Mouse (Mus musculus) layer of hippocampus, postnatal 36 days (tissue): ENCODE measurements around the gene Npas2. TPM values are rescaled to one million over a fixed set of nuclear protein-coding genes. Genes with fewer than 3 reads are reported as not detected.

Experiments used
- DNase-seq, 2 experiments: peaks; one replicate each; pipeline ENCODE4 v3.0.0; 2022
- total RNA-seq, 2 experiments: library from RNA; stranded (reverse); gene quantifications; 2 replicates each; pipeline ENCODE4 v1.2.3; 2021

Npas2 gene
- total RNA-seq, 2 experiments from 2014 or later, result 30.1 to 33.5 TPM

DNA sequence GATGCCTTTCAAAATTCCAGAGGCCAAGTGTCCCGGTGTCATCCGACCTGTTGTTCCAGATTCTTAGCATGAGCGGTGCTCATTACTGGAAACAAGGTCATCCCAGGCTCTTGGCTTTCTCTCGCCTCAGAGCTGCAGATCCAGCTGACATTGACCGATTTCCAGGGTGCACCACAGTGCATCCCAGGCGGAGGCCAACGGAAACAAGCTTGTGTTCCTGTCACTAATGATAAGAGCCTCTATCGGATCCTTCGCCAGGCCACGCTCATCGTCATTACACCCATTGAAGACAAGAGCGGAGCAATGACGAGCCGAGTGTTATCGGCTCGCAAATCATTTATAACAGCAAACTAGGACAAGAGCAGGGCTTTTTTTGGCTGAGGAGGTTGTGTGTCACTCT is 91.3 kb downstream of the Npas2 start:
- DNase-seq, result no peak

DNA sequence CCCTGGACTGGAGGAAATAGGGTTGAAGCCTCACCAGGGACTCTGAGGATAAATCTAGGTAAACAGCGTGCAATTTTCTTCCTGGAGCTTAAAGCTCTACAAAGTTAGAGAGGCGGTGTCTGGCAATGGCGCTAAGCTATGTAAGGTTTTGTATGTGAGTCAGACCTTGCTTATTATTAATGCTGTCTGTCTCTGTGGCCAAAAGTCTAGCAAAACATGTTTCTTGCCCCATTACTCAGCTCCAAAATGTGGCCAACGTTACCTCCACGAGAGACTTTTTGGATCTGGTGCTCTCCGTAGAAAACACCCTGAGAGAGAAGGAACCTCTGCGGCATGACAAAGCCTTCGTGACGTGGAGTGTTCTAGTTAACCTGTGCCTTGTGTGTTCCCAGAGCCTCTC is 93.5 kb downstream of the Npas2 start:
- DNase-seq, result no peak

DNA sequence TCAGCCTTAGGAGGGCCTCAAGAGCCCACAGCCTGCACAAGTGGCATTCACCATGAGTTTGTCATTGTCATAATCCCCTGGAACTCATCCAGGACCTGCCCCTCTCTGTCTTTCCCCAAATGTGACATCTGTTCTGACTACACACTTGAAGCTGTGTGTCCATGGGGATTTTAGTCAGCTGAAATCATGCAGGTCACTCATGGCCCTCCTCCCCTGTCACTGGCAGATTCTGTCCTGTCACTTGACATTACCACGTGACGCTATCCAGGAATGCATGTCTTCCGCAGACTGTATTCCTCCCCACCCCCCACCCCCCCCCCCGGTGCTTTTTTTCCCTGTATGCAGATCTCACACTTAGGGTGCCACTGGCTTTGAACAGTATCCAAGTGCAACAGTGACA is 94.3 kb downstream of the Npas2 start:
- no peak for DNase-seq

DNA sequence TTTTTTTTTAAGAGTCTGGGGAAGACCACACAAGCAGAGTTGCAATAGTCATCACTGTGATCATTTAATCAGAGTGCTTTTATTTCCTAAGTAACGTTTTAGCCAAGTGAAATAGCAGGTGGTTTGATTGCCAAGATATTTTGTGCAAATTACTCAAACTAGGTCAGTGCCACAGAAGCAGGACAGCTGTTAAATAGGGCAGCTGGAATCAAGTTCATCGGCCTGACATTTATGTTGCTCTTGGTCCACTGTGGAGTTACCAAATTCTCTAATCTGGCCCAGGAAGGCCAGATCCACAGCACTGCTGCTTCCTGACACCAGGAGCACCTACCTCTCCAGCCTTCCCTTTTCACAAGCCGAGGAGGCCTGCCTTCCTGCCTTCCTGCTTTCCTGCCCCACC is 94.9 kb downstream of the Npas2 start:
- DNase-seq, result no peak

DNA sequence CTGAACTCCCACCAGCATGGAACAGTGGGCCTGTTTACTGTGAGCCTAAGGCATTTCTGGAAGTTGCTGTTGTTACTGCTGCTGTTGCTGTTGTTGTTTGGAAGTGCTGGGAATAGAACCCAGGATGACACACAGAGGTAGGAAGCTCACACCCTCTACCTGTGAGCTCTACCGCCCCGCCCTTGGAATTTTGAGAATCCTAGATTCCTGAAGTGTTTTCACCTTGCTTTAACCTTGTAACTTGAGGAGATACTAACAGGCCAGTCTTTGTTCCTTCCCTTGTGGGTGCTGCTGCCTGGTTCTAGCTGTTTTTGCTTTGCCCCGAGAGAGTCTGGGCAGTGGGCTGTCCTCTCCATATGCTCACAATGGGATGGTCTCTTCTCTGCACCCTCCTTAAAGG is 98.5 kb downstream of the Npas2 start:
- no peak for DNase-seq

DNA sequence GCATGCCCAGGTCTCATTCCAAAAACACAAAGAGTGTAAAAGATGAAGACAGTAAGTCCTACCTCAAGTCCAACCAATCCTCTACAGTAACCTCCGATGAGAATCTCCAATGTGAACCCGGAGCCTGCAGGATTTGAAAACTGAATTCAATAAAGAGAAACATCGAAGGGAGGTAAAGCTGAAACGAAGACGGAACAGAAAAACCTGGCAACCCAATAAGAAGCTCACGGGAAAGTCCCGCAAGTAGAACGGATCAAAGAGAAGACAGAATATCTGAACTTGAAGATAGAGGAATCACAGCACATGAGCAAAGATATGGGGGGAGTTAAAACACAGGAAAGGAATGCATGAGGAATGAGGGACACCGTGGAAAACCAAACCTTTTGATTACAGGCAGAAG is 104.8 kb downstream of the Npas2 start:
- no peak for DNase-seq

DNA sequence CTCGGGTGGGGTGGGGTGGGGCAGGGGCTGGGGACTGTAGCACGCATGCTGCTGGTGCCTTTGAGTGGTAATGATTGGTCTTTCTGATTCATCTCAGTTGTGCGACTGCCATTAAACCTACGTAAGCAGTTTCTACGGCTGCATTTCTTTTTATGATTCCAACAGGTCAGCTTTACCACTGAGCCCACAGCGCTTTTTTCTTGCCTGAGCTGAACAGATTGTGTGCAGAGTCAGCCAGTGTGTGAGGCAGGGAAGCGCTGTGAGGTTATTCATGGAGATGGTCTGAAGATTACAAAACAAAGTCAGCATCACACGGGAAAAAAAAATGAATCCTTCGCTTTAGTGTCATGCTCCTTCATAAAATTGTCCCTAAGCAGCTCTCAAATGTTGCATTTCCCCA is 106.7 kb downstream of the Npas2 start:
- DNase-seq, result no peak

DNA sequence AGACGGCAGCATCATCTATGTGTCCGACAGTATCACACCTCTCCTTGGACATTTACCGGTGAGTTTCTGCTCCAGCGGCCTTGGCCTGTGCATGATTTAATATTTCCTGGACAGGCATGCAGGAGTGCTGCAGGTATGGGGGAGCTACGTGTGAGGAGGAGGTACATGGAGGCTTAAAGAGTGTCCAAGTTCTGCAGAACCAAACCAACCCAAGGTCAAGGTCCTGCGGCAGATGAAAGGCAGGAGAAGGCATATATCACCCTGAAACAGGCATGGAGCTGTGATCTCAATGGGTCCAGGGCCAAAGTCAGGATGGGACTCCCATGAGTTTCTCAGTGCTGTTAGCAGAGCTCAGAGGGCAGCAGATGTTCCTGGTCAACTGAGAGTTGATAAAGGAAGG is 107.1 kb downstream of the Npas2 start:
- DNase-seq, result no peak

DNA sequence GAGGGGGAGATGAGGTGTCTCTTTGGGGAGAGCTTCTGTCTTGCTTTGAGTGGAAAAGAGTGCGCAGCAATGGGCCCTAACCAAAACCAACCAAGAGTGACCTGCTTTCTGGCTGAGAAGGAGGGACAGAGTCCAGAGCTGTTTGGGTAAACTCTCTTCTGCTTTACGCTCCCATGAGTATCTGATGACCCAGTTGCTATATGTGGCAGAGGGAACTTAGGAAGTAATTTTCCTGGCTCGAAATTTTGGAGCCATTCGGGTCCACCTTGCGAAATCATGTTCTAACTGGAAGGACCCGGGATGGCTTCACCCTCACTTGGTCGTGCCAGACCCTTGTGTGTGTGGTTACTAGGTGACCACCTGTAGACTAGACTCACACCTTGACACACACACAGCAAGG is 108.7 kb downstream of the Npas2 start:
- DNase-seq, result no peak

DNA sequence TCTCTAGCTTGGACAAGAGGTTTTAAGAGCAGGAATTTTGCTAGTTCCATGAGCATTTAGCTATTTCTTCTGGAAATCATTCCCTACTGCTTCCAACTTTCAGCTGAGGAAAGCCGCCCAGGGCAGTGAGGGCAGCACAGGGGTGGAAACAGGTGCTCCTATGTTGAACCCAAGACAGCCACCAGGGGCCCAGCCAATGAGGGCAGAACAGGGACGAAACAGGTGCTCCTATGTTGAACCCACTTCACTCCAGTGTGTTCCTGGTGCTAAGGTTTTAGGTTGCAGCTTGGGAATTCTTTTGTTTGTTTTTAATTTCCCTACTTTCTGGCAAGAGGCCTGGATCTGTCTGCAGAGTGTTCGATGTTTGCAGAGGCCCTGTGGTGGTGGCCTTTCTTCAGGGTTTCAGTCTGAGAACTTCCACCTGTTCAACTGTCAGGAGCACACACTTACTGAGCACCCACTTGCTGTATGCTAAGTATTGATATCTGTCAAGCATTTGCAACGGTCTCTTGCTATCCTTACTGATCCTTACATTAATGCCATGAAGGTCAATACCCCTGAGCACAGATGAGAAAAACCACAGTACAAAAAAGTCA is 109.6 kb downstream of the Npas2 start:
- DNase-seq, result no peak

DNA sequence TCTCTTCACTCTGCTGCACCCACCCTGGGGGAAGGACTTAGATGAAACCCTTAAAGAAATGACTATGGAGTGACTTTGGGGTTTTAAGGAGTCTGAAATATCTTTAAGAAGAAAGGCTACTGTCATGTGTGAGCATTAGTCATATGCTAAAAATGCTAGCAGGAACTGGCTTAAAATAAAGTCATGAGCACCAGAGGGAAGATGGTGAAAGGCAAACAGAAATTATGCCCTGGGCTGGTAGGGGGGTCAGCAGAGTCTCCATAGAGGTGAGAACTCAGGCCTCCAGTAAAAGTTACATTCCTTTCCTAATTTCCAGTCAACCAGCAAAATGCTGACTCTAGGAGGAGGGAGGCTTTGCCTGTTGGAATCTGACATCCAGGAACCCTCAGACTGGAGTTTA is 113.8 kb downstream of the Npas2 start:
- no peak for DNase-seq

DNA sequence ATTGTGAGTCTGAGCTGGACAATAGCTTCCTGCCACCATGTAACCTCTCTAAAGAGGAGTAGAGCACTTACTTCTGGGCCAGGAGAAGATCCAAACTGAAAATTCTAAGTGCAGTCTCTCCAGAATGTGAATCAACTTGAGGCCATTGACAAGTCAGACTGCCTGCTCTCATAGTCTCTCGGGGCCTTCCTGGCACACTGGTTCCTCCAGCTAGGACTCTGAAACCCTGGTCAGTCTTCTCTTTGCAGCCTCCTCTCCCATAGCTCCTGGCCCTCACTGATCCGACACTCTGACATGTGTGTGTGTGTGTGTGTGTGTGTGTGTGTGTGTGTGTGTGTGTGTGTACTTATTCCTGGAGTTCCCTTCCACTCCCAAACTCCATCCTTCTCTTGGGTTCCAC is 114.4 kb downstream of the Npas2 start:
- no peak for DNase-seq

DNA sequence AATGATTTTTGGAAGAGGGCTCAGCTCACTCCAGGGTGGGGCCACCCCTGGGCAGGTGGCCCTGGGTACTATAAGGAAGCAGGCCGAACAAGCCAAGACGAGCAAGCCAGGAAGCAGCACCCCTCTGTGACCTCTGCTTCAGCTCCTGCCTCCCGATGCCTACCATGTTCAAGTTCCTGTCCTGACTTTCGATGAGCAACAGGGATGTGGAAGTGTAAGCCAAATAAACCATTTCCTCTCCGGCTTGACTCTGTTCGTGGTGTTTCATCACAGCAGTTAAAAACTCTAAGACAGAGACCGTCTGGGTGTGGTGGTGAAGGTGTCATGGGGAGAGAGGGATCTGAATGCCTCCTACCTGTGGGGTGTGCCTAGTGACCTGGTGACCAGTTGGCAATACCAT is 116.0 kb downstream of the Npas2 start:
- no peak for DNase-seq

DNA sequence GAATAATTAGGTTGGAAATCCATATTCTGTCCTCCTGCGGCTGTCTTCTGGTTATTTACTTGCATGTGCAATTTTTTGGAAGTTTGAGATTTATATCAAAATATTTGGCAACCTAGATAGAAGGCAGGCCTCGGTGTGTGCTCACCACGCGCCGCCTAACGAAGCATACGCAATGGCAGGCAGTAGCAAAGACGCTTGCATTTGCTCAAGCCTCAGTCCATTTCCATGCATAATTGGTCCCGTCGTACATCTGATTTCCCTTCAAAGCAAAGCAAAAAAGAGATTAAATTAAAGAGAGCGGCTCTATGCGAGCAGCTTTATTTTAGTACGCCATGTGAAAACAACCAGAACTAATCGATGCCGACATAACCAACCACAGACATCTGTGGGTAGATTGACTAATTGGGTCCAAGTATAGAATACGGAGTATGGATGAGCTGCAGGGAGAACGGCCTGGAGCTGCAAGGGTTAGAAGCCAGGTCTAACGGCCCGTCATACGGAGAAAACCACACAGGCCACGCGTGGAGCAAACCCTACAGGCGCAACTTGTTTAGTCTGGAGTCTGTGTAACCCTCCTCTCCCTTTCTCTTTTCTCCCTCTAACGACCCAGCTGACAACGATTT is 118.9 kb downstream of the Npas2 start:
- no peak for DNase-seq

DNA sequence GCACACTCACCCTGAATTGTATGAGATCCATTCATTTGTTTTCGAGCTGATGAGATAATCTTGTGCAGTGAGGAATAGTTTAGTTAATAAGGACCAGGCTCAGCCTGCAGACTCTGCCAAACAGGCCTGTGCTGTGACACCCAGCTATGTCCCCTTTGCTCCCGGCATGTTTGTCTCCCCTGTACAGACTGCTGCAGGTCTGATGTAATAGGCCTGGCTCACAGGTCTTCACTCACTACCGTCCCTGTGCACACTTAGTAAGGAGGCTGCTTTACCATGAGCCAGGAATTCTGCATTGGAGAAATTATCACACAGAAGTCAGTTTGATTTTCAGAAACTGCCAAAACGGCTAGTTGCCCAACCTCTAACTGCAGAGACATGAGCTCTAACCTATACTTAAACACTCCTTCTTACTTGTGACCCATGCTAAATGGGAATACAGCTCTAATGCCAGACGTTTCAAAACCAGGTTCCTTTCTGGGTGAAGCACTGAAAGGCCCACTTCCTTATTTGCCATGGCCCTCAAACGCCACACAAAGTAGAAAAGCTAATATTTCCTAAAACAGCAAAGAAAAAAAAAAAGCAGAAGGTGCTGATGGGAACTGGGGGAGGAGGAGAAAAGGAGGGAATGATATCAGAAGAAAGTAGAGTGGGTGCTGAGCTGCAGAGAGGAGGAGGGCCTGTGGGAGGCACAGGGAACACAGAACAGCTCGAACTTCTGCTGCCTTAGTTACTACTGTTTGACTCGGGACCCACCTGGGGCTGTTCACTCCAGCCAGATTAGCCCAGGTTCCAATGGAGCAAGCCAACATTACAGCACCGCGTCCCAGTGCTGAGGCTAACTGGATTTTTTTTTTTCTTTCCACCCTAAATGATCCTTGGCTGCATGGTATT is 120.1 kb downstream of the Npas2 start:
- DNase-seq, result no peak

DNA sequence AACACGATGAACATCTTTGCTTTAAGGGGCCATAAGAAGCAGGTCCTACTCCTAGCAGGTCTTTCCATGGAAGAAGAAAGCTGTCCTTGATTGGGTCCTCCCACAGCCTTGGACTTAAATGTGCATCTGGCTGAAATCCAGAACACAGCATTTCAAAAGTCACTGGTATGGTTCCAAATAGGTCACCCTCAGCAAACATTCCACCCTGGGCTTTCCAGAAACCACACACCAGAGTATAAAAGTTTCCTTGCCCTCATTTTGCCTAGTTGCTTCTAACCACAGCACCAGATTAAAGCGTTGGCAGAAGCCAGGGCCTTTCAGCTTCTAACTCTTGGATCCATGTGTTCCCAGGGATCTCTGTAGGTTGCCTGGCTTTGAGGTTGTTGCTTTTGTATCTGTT is 124.4 kb downstream of the Npas2 start:
- DNase-seq, result no peak

DNA sequence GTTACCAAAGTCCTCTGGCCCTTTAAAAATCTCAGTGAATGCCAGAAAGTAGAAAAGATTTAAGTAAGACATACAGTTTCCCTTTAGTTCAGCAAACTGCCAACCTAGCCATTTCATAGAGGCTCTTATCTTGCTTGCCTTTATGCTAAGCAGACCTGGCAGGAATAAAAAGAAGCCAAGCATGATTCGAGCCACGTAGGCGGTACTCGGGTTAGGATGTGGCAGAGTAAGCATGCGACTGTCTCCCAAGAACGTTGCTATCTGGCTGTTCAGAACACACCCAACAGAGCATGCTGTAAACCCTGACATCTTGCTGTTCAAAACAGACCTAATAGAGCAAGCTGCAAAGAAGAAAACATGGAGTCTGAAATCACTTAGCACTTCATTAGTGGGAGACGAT is 125.3 kb downstream of the Npas2 start:
- DNase-seq, result no peak

DNA sequence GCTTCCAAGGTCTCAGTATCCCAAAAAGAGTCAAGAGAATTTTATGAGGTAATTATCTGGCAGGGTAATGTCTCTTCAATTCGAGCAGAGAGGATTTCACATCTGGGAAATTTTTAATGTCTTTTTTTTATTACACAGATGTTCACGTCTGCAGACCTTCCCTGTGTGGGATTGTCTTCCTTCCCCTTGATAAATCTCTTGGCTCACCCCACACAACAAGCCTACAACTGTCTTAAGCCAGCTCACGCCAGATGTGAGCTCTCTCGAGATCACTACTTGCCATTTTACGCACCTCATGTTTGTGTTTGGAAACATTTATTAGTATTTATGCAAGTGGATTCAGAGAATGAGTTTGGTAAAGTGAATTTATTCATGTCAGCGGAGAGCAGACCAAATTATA is 128.4 kb downstream of the Npas2 start:
- no peak for DNase-seq

DNA sequence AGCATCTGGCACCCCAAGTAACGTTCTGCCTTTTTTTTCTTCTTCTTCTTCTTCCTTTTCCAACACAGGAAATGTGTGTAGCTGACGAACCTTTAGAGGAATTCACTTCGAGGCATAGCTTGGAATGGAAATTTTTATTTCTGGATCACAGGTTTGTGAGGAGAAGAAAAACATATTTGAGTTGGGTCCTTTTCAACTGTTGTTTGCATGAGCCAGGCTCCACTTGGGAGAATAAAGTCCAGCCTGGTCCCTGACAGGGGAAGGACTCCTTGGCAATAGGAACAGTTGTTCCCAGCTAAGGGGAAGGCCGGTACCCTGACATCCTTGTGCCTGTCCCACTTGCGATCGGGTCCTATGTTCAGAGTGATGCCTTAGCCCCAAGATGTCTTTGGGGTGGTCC is 131.7 kb downstream of the Npas2 start:
- no peak for DNase-seq

DNA sequence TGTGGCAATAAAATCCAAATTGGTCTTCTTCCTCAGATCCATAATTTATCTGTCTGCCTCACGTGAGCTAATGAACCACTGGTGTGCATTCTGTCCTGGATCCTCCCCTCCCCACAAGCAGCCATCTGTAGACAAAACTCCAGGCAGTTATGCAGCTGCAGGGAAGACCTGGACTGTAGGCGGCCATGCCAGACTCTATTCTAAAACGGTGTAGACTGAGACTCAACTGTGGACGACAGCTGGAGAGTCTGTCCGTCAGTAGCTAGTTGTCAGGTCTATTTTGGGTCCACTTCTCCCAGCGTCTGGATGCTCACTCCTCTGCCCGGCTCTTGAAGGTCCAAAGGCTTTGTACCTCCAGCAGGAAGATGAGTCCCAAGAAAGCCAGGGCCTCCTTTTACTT is 134.0 kb downstream of the Npas2 start:
- no peak for DNase-seq

DNA sequence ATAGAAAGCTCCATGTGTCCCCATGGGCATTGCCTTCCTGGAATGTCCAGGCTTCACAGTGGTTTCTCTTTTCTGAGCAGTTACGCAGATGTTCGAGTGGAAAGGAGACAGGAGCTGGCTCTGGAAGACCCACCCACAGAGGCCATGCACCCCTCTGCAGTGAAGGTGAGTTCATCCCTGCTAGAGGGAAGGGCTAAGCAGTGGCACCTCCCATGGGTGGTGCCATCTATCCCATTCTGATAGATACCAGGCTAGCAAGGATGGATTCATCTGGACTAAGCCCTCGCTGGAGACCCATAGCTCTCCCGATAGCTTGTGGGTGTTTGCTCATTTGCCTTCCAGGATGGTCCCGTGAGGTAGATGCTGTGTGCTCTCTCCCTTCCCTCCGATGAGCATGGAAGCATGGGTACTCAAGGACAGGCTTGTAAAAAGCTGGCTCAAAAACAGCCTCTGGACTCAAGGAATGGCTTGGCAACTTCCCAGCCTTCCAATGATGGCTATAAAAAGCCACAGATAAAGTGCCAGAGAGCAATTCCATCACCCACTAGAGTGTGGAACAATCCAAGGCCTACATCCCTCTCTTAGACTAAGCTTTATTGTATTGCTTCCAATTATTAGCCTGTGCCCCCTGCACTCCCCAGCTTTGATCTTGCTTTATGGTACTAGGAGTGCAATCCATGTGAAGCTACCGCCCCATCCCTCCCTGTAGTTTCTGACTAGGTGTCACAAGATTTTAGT is 137.5 kb downstream of the Npas2 start:
- DNase-seq, result no peak

DNA sequence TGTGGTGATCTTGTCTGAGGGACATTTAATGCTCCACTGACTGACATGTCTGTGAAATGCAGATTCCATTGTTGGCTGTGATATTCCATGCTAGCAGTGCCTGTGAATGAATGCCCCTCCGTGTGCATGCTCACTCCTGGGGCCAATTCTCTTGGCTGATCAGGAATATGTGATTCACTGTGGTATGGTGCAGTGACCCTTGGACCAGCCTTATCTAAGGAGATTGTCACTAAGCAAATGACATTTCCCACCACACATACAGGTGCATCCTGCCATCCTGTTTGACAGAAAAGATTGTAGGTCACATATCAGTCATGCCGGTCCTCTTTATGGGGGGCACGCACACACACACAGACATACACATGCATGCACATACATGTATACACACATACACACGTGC is 138.9 kb downstream of the Npas2 start:
- DNase-seq, result no peak

DNA sequence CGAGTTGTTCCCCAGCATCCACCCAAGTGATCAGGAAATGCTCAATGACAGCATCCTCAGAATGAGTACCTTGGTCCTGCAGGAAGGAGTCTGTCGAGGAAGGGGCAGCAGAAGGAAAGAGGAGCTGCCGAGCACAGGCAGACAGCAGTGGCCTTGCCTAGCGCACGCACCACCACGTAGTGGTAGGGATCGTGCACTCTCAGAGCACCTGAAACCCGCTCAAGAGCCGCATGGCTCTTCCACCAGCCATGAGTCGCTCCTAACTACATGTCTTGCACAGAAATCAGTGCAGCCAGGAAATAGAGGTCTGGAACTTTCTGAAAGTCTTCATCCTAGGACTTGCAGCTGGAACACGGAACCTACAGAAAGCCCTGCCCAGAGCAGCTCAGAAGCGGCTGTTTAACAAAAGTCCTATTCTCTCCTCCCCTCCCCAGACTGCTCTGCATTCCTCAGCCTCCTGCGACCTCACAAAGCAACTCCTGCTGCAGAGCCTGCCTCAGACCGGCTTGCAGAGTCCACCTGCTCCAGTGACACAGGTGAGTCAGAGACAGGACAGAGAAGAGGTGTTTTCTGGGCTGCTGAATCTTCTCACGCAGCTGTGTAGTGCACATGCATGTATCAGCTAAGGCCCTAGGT is 142.1 kb downstream of the Npas2 start:
- DNase-seq, result no peak
